Mouse (Mus musculus) monocyte, adult 5-6 weeks (primary cell): ENCODE results near the gene Sort1. TPM values are rescaled to one million over a fixed set of nuclear protein-coding genes. Genes with fewer than 3 reads are reported as not detected.
"Not testable (repeated sequence)": the region's sequence is repeated elsewhere in the genome, so short reads cannot be mapped to it uniquely, and the experiment has no call there.

ENCODE experiments used
- ATAC-seq: fragments of 153-309, 156-312 bp; replicated peaks from 2 replicates; pipeline ENCODE4 v1.8.0; 2017; ENCODE audit warnings: mild to moderate bottlenecking; ENCODE audit not compliant: low TSS enrichment, insufficient number of reproducible peaks, severe bottlenecking, poor library complexity, low FRiP score
- total RNA-seq: library from RNA; stranded (forward); fragments of 200-1000, 200-491, 200-594 nt; gene quantifications from 3 replicates; pipeline ENCODE4 v1.2.3, GENCODE M21; 2017

Gene Sort1
- 31.6 to 35.5 TPM (median 32.1 TPM) in 3 replicates for total RNA-seq

DNA sequence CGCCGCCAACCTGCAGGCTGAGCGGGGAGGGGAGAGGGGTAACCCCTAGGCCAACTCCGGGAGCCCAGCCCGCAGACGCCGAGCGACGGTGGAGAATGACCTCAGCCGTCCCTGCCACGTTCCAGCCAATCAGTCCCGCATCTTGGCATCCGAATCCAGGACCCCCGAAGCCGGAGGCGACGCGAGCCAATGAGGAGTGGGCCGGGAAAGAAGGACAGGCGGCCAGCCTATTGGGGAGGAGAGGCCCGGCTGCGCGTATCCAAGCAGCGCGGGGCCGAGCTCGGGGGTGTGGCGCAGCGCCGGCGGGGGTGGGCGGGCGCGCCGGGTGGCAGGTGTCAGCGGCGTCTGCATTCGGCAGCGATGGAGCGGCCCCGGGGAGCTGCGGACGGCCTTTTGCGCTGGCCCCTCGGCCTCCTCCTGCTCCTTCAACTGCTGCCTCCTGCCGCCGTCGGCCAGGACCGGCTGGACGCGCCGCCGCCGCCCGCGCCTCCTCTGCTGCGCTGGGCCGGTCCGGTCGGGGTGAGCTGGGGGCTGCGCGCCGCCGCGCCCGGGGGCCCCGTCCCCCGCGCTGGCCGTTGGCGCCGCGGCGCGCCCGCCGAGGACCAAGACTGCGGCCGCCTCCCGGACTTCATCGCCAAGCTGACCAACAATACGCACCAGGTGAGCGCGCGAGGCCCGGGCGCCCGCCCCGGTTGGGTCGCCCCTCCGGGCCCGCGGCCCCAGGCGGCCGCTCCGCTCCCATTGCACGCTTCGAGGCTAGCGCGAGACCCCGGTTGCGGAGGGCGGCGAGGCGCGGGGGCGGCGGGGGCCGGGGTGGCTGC, at the start of gene Sort1:
TSS of gene Sort1 (plus strand) at position 302 of the 821 bp plus-strand sequence.
- ATAC-seq, result peak; percentile 66; the same call in 1 of the 2 replicates

GRCm38 (mm10) chr3:108237474-108238102, 46.3 kb upstream of the Sort1 start:
- ATAC-seq, result not testable (repeated sequence)

DNA sequence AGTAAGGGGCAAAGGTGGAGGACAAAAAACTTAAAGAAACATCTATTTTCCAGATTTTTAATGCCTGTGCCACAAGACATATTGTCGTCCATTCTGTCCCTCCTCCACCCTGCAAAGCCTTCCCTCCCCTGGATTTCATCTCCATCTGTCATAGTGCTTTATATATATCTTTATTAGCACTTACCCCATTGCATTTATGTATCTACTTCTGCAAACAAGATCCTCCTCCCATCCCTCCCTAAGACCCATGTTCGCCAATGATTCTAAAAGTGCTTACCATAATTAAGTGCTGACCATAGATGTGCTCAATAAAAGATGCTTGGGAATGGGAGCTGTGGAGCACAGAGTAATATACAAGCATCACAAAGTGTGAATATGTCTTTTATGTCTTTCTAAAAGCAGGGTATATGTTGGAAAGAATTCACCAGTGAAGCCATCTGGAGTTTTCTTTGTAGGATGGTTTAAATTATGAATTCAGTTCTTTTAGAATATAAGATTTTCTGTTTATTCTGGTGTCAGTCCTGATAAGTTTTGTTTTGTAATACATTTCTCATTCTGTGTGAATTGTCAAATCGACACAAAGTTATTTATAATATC, 42.5 kb upstream of the Sort1 start:
- ATAC-seq, result no peak

DNA sequence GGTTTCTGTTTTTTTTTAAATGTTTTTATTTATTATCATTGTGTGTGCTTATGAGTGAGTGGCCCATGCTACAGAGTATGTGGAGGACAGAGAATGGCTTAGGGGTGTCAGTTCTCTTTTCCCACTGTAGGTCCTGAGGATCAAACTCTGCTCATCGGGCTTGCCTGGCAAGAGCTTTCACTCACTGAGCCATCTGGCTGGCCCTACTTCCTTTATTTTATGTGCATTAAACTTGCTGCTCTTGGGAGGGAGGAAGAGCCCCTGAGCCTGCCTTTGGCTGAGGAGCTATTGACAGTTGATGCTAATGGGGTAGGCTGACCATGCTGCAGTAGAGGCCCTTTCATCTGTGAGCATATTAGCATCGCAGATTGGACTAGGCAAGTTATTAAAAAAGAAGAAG, 37.0 kb upstream of the Sort1 start:
- ATAC-seq, result no peak

DNA sequence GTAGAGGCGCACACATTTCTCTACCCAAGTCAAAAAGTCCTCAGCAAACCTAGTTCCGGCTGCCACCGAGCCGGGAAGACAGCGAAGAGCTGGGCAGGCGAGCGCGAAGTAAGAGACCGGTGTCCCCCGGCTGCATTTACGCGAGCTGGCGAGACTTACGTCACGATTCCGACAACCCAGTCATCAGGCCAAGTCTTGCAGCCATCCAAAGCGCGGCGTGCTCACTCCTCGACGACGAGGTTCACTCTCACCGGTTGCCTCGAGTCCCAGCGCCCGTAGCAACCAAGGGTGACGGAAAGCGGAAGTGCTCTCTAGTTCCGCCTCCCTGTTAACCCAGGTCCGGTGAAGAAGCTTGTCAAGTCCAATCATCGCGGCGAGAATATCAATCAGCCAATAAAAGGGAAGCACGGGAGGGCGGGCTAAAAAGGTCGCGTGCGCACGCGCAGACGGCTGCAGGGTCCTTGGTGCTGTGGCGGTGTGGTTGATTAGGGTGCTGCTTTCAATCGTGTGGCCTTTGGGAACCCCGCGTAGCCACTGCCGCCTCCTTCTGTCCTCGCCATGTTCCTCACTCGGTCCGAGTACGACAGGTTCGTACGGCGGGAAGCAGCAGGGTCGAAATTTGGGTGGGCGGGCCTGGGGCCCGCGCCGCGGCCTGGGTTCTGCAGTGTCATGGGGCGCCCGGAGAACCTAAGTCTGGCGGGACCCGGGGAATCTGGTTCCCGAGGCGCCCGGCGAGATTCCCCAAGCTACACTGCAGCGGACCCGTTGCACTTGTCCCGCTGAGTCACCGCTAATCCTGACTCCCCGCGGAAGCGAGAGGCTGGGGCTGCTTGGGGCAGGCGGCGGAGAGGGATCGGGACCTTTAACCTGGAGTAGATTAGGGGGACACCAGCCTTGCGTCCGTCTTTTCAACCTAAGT, 26.9 kb upstream of the Sort1 start, which contains the start of gene Psma5:
TSS of gene Psma5 (plus strand) at position 208 of the 919 bp plus-strand sequence.
- peak; percentile 99 for ATAC-seq

GRCm38 (mm10) chr3:108257831-108258500, 25.9 kb upstream of the Sort1 start:
- no peak for ATAC-seq

- ATAC-seq, result no peak
These were observed 24.6 kb upstream of the Sort1 start for GRCm38 (mm10) chr3:108259319-108259718.

DNA sequence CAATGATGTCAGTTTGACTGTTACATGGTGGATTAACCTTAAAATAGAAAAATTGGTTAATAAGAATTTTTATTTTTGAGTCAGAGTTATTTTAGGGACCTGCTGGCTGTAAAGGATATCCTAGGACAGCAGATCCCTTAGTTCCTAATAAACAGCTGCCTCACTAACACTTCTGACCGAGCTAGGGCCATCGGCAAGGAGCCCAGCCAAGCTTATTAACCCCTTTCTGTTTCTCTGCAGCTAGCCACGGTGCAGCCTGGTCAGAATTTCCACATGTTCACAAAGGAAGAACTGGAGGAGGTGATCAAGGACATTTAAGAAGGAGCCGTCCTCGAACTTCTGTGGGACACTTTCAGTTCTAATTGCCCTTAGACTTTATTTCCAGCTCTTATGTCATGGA, 4.4 kb upstream of the Sort1 start:
- ATAC-seq, result not testable (repeated sequence)

- no peak for ATAC-seq
These were observed 1.3 kb upstream of the Sort1 start for GRCm38 (mm10) chr3:108282401-108283240.

- ATAC-seq, result no peak
These were observed 681 bp upstream of the Sort1 start for GRCm38 (mm10) chr3:108283241-108283561.

DNA sequence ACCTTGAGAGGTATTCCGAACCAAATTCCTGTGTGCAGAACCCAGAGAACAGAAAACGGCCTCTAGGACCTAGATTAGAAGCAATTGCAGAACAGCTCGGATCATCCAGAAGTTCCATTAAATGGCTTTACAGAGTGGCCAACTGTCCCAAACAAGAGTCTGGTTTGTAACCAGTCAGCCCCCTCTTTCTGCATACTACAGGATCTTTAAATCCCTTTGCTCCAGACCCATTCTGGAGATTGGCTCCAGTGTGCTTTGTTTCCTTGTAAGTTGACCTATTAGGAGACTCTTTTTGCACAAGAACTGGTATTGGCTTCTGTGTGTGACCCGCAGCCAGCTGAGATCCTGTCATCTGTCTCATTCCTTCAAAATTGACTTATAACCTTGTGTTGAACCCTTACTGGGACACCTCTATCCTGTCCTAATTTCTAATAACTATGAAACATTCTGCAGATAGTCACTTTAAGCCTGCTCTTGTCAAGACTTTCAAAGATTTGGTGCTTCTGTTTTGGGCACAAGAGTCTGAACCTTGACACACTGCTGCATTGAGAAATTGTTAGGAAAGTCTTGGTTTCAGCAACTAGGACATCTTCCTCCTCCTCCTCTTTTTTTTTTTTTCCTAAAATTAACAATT, 1.3 kb downstream of the Sort1 start:
- ATAC-seq, result no peak

DNA sequence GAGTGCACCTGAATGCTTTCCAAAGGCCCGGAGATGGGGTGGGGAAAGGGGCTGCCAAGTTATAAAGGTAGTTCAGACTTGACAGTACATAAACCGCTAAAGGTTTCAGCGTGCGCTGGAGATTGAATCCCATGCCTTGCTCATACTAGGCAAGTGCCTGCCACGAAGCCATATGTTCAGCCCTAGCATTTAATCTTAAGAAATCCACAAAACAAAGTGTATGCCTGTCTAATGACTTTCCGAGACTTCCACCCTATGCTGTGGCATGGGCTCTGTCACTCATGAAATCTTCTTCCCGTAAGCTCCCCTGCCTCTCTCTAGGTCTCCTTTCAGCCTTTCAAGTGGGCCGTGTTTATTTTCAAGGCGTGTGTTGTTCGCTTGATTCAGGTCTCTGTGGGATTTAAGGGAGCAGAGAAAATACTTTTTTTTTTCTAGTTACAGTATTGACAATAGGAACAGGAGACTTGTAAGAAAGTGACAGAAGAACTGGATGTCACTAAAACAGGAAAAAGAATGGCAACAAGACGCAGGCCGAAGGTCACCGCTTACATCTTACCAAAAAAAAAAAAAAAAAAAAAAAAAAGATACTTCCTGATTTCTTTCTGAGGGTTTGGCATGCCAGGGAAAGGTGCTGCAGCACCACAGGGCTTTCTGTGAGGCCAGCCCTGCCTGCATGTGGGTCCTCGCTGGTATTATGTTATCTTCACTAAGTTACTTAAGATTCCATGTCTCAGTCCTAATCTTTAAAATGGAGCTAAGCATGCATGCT, 3.0 kb downstream of the Sort1 start:
- no peak for ATAC-seq

- no peak for ATAC-seq
These were observed 4.2 kb downstream of the Sort1 start for GRCm38 (mm10) chr3:108287811-108288805.

DNA sequence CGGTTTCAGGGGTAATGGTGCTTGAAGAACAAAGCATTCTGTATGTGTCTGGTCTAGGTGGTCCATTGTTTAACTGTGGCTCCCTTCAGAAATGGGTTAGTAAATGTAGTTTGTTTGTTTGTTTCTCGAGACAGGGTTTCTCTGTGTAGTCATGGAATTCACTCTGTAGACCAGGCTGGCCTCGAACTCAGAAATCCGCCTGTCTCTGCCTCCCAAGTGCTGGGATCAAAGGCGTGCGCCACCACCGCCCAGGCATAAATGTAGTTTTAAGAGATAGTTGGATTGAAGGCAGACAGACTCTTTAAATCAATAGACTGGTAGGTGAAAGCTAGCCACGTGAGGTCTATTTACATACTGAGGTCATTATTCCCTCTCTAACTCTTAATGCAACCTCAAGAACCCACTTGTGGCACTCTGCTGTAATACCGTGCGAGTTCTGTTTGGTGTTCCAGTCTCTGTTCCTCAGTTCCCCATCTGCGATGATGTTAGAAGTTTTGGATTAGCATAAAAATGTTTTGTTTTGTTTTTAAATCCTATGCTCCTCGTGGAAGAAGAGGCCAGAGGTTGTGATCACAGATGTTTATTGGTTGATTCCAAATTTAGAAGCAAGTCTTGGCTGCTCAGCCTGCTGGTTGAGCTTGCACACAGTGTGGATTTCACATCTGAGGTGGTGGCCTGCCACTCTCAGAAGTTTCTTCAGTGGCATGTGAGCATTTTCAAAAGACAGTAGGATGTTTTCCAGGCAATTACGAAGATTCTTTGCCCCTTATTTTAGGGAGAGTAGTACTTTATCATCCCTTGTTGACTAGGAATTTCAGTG, 5.6 kb downstream of the Sort1 start:
- peak; percentile 32; the same call in 1 of the 2 replicates for ATAC-seq
